Mouse (Mus musculus) heart, adult 2 months (tissue): ENCODE data around the gene Gm28051. TPM values are rescaled to one million over a fixed set of nuclear protein-coding genes. Genes with fewer than 3 reads are reported as not detected.

Experiments
- DNase-seq, 2 experiments: peaks; one replicate each; pipeline ENCODE4 v3.0.0; 2021
- H3K27ac ChIP-seq: fragments of 200-600 bp; 2 replicates; pipeline ENCODE4 v1.8.1; 2022
- H3K27me3 ChIP-seq: fragments of 200-500 bp; 2 replicates; pipeline ENCODE4 v1.6.1; 2012; ENCODE audit warnings: mild to moderate bottlenecking, low read length, inconsistent platforms, mixed read lengths; ENCODE audit not compliant: control insufficient read depth, insufficient read depth
- H3K36me3 ChIP-seq: fragments of 200-500 bp; 2 replicates; pipeline ENCODE4 v1.6.1; 2012; ENCODE audit warnings: low read length, inconsistent platforms; ENCODE audit not compliant: control insufficient read depth, insufficient read depth
- H3K4me1 ChIP-seq: fragments of 200-500 bp; 2 replicates; pipeline ENCODE4 v1.6.1; 2011; ENCODE audit warnings: low read length; ENCODE audit not compliant: control insufficient read depth, insufficient read depth
- H3K4me3 ChIP-seq: fragments of 200-600 bp; 2 replicates; pipeline ENCODE4 v1.8.1; 2022
- H3K79me2 ChIP-seq: fragments of 200-500 bp; replicated peaks from 2 replicates; pipeline ENCODE4 v1.6.1; 2012; ENCODE audit warnings: mild to moderate bottlenecking, inconsistent platforms, low read length, moderate library complexity, mixed read lengths; ENCODE audit not compliant: control insufficient read depth, insufficient read depth
- H3K9ac ChIP-seq: fragments of 200-500 bp; 2 replicates; pipeline ENCODE4 v1.6.1; 2012; ENCODE audit warnings: low read depth, mild to moderate bottlenecking, control low read depth, inconsistent platforms, low read length, mixed read lengths
- CTCF ChIP-seq: fragments of 200-600 bp; IDR thresholded peaks from 2 replicates; pipeline ENCODE4 v1.8.1; 2022; ENCODE audit warnings: antibody characterized with exemption, mild to moderate bottlenecking, moderate library complexity
- EP300 ChIP-seq: fragments of 200-500 bp; IDR thresholded peaks from 2 replicates; pipeline ENCODE4 v1.6.1; 2011; ENCODE audit warnings: low read depth, low read length, control low read depth; ENCODE audit not compliant: insufficient read depth
- POLR2A ChIP-seq: fragments of 200-500 bp; IDR thresholded peaks from 2 replicates; pipeline ENCODE4 v1.6.1; 2011; ENCODE audit warnings: mild to moderate bottlenecking, low read depth, low read length, control low read depth; ENCODE audit not compliant: insufficient read depth
- WGBS: fragments of 180-500 bp; shearing (Covaris S2); methylation state at CpG from one replicate; pipeline ENCODE4 v1.1.7; 2018; 5-methylcytosine and 5-hydroxymethylcytosine counted together
- intact Hi-C: fragments of 180-260 bp; cut with DNase I; formaldehyde crosslinking; loops from one replicate; pipeline ENCODE4 v1.15.1; 2025
- polyA plus RNA-seq: library from polyadenylated mRNA; depleted of rRNA; stranded (reverse); fragments of >200 nt; gene quantifications from 2 replicates; pipeline ENCODE4 v1.2.3, GENCODE M21; 2012
- total RNA-seq, 2 experiments: library from RNA; stranded (reverse); gene quantifications; 2 replicates each; pipeline ENCODE4 v1.2.3; 2021

The Gm28051 gene
- total and polyA plus RNA-seq, 3 experiments: not detected

GRCm38 (mm10) chr12:102719552-102720315 lies 37.8 kb downstream of the Gm28051 start:
- WGBS: 18% methylated on average over 13 of the region's 13 CpGs
- TF ChIP-seq POLR2A (no peak), EP300 (0 out of 2 replicates have a peak, but pooled peaks have one; percentile 18), CTCF (peak; percentile 86)
- Histone ChIP-seq H3K79me2 (no peaks in the 10 kb centered on the region), H3K27ac (no peak overlapping the region), H3K9ac (no peak overlapping the region), H3K4me3 (no peak overlapping the region), H3K27me3 (no peaks in the 10 kb centered on the region), H3K36me3 (no peaks in the 10 kb centered on the region), H3K4me1 (no peaks in the 10 kb centered on the region)
- DNase-seq: no peak
- intact Hi-C loops: loop anchor here (5.0 to 10.0 kb wide), 2 partner anchors 192 to 225 kb away; no protein-coding TSS in a partner anchor

GRCm38 (mm10) chr12:102714654-102715395 lies 42.7 kb downstream of the Gm28051 start:
- TF ChIP-seq POLR2A (no peak), CTCF (no peak), EP300 (no peak)
- no peaks in the 10 kb centered on the region for H3K36me3 ChIP-seq
- WGBS: 90% methylated on average over 10 of the region's 10 CpGs
- no peak for DNase-seq
- H3K4me3 ChIP-seq: no peak overlapping the region
- H3K4me1 ChIP-seq: no peaks in the 10 kb centered on the region
- H3K27me3 ChIP-seq: no peaks in the 10 kb centered on the region
- no peak overlapping the region for H3K9ac ChIP-seq
- no peaks in the 10 kb centered on the region for H3K79me2 ChIP-seq
- no peak overlapping the region for H3K27ac ChIP-seq
- intact Hi-C loops: loop anchor here (5.0 to 10.0 kb wide), 2 partner anchors 188 to 220 kb away; no protein-coding TSS in a partner anchor

- no peak for TF ChIP-seq CTCF
- TF ChIP-seq EP300: no peak
- no peak for TF ChIP-seq POLR2A
- WGBS: 85% methylated on average over 2 of the region's 2 CpGs
- H3K4me3 ChIP-seq: no peak overlapping the region
- H3K79me2 ChIP-seq: no peaks in the 10 kb centered on the region
- intact Hi-C loops: loop anchor here (10.0 kb wide), 1 partner anchor 219 kb away; no protein-coding TSS in a partner anchor
- H3K36me3 ChIP-seq: no peaks in the 10 kb centered on the region
- DNase-seq: no peak
- no peak overlapping the region for H3K9ac ChIP-seq
- no peak overlapping the region for H3K27ac ChIP-seq
- no peaks in the 10 kb centered on the region for H3K4me1 ChIP-seq
- H3K27me3 ChIP-seq: no peaks in the 10 kb centered on the region
Measured at GRCm38 (mm10) chr12:102714116-102714515, 43.4 kb downstream of the Gm28051 start.

GRCm38 (mm10) chr12:102713153-102713865 lies 44.3 kb downstream of the Gm28051 start:
- Histone ChIP-seq H3K9ac (no peak overlapping the region), H3K4me1 (no peaks in the 10 kb centered on the region), H3K27ac (no peak overlapping the region), H3K36me3 (no peaks in the 10 kb centered on the region), H3K27me3 (no peaks in the 10 kb centered on the region), H3K79me2 (no peaks in the 10 kb centered on the region), H3K4me3 (no peak overlapping the region)
- 57% methylated on average over 20 of the region's 20 CpGs for WGBS
- TF ChIP-seq EP300 (no peak), POLR2A (no peak), CTCF (no peak)
- DNase-seq: no peak
- intact Hi-C loops: loop anchor here (10.0 kb wide), 1 partner anchor 219 kb away; no protein-coding TSS in a partner anchor

- Histone ChIP-seq H3K4me1 (no peaks in the 10 kb centered on the region), H3K4me3 (no peak overlapping the region), H3K36me3 (no peaks in the 10 kb centered on the region), H3K79me2 (no peaks in the 10 kb centered on the region), H3K27me3 (no peaks in the 10 kb centered on the region), H3K9ac (no peak overlapping the region), H3K27ac (no peak overlapping the region)
- WGBS: 60% methylated on average over 4 of the region's 4 CpGs
- TF ChIP-seq CTCF (no peak), EP300 (no peak), POLR2A (no peak)
- intact Hi-C loops: loop anchor here (10.0 kb wide), 1 partner anchor 216 kb away; no protein-coding TSS in a partner anchor
- DNase-seq: no peak
Measured at GRCm38 (mm10) chr12:102710851-102711375, 46.7 kb downstream of the Gm28051 start.
